Mouse (Mus musculus) left cerebral cortex, postnatal 10 days (tissue): ENCODE measurements around the gene Med24. TPM values are rescaled to one million over a fixed set of nuclear protein-coding genes. Genes with fewer than 3 reads are reported as not detected.

Source experiments
- DNase-seq, 2 experiments: peaks; one replicate each; pipeline ENCODE4 v3.0.0; 2021 to 2022; ENCODE audit warnings: low spot score in 2 of 2, mixed read lengths in 1 of 2; ENCODE audit errors: extremely low spot score in 1 of 2
- intact Hi-C: fragments of 180-260 bp; cut with DNase I; formaldehyde crosslinking; loops from one replicate; pipeline ENCODE4 v1.15.1; 2025
- total RNA-seq, 2 experiments: library from RNA; stranded (reverse); gene quantifications; 2 replicates each; pipeline ENCODE4 v1.2.3; 2021

Med24 gene
- 100 to 1,000 TPM in 1 of 2 experiments, 10 to 100 TPM in 1; 91.7 to 102 TPM for total RNA-seq

DNA sequence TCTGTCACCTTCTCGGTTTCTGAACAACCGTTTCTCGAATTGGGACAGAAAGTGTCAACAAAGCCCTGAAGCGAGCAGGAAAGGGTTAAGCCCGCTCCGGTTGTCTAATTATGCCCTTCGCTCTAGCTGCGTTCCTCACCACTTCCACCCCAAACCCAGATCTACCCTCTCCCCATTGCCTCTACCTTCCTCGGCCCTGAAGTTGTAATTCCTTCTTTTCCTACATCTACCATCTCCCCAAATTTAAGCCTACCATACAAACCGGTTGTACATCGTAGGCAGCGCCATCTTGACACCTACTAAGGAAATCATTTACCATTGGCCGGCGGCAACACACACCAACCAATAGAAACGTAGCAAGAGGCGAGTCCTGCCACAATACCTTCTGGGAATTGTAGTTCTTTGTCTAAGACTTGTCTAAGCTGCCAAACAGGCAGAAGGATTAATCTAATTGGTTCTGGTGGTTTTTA lies at the start of gene Med24:
TSS of gene Med24 (minus strand) at position 317 of the 470 bp plus-strand sequence.
- intact Hi-C loops, result no loop called here
- peak; percentile 88 to 93 for DNase-seq

- intact Hi-C loops, result no loop called here
- DNase-seq, result no peak
Measured at GRCm38 (mm10) chr11:98777888-98778287, 48.7 kb upstream of the Med24 start.

- intact Hi-C loops, result no loop called here
- DNase-seq, result peak in 1 of 2 experiments; percentile 80
Measured at GRCm38 (mm10) chr11:98776843-98777590, 47.8 kb upstream of the Med24 start.

- DNase-seq, result no peak
- intact Hi-C loops, result no loop called here
Measured at GRCm38 (mm10) chr11:98776052-98776764, 47.0 kb upstream of the Med24 start.

DNA sequence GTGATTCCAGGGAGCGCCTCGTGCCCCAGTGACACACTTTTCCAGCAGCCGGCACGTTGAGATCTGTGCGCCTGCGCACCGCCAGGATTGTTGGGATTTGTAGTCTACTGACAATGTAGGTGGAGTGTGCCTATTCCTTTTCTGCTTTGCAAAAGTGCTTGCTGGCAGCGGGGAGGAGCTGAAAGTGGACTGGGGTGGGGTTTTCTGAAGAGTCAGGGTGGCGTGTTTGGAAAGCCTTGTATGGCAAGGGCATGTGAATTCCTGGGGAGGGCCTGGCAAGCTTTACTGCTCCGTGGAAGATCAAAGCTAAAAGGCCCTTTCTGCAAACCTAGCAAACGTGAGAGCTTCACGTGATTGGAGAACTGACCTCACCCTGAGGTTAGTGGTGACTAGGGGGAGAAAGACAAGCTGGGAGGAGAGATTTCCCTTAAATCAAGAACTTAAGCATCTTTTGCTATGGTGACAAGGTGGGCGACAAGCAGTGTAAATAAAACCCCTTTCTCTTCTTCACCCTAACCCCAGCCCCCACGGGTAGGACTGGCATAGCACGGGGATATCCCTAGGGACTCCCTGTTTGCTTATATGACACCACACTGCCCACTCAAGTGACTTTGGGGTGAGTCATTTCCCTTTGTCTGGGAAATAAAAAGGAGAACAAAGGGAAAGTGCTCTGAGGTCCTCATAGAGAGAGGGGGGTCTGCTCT lies 46.3 kb upstream of the Med24 start:
- DNase-seq, result peak; percentile 99
- intact Hi-C loops, result loop anchor here (1.0 kb wide), 1 partner anchor 8 kb away; no protein-coding TSS in a partner anchor

- DNase-seq, result no peak
- intact Hi-C loops, result loop anchor here (1.0 kb wide), 1 partner anchor 9 kb away; no protein-coding TSS in a partner anchor
Measured at GRCm38 (mm10) chr11:98774582-98775347, 45.5 kb upstream of the Med24 start, which contains the start of gene Nr1d1. TSS of gene Nr1d1 (minus strand) at chr11:98775333.

DNA sequence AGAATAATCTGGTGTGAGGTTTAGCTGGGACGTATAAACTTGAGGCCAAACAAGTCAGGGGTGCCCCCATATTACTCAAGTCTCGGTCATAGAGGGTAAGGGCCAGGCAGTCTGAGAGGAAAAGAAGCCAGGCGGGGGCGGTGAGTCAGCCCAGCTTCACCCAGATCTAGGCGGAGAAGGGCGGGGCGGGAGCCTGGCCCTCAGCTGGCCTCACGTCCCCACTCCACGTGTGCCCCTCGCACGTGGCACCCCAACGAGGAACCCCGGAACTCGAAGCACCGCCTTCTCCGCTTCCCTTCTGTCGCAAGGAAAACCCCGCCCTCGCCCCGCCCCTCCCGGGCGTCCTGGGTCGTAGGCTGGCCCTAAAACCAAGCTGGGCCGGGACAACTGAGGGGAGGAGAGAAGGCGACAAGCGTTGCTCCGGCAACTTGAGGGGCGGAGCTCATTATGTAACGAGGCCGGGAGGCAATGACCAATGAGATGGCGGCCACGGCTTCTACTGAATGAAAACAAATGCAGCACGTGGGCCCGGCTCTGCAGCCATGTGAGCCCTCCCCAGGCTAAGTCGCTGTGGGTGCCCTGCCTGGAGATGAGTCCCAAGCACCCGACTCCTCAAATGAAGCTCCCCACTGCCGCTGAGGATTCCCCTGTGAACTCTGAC lies 44.5 kb upstream of the Med24 start:
- DNase-seq, result peak; percentile 98 to 99
- intact Hi-C loops, result no loop called here

- peak in 1 of 2 experiments; percentile 56 for DNase-seq
- intact Hi-C loops, result no loop called here
Measured at GRCm38 (mm10) chr11:98772667-98773171, 43.5 kb upstream of the Med24 start.

GRCm38 (mm10) chr11:98771844-98772525 lies 42.8 kb upstream of the Med24 start:
- DNase-seq, result peak in 1 of 2 experiments; percentile 73
- intact Hi-C loops, result no loop called here

DNA sequence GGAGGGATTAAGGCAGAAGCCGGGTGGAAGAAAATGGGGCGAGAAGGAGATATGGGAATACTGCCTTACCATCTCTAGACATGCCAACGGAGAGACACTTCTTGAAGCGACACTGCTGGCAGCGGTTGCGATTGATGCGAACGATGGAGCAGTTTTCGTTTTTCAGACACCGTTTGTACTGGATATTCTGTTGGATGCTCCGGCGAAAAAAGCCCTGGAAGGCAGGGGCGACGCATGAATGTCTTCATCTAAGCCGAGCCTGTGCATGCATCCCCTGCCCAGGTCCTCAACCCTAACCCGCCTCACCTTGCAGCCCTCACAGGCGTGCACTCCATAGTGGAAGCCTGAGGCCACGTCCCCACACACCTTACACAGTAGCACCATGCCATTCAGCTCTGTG lies 41.9 kb upstream of the Med24 start:
- DNase-seq, result no peak
- intact Hi-C loops, result no loop called here

DNA sequence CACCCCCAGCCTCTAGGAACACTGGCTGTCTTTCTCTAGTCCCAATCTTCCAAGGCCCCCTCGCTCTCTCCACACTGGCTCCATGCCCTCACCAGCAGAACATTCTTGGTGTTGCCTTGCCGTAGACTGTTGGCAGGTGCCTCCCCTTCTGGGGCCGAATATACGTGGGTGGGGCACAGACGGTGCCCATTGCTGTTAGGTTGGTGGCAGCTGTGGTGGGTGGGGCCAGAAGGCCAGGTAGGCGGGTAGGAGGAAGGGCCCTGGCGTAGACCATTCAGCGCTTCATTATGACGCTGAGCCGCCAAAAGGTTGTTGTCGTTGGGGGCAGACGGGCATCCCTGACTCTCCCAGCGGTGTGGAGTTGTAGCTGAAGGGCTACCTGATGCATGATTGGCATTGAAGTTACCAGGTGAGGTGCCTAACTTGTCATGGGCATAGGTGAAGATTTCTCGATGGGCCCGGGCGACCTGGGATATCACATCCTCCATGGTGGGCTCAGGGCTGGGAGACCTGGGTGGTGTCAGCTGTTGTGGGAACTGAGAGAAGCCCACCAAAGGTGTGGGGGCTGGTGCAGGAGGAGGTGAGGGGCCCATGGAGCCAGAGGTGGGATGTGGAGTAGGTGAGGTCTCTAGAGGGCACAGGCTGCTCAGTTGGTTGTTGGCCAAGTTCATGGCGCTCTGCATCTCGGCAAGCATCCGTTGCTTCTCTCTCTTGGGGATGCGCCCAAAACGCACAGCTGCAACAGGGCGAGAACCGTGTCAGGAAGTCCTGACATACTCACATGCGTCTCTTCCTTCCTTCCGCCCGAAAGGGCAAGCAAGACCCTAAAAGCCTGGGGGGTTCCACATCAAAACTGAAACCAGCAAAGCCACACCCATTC lies 41.1 kb upstream of the Med24 start:
- intact Hi-C loops, result no loop called here
- DNase-seq, result peak in 1 of 2 experiments; percentile 62

DNA sequence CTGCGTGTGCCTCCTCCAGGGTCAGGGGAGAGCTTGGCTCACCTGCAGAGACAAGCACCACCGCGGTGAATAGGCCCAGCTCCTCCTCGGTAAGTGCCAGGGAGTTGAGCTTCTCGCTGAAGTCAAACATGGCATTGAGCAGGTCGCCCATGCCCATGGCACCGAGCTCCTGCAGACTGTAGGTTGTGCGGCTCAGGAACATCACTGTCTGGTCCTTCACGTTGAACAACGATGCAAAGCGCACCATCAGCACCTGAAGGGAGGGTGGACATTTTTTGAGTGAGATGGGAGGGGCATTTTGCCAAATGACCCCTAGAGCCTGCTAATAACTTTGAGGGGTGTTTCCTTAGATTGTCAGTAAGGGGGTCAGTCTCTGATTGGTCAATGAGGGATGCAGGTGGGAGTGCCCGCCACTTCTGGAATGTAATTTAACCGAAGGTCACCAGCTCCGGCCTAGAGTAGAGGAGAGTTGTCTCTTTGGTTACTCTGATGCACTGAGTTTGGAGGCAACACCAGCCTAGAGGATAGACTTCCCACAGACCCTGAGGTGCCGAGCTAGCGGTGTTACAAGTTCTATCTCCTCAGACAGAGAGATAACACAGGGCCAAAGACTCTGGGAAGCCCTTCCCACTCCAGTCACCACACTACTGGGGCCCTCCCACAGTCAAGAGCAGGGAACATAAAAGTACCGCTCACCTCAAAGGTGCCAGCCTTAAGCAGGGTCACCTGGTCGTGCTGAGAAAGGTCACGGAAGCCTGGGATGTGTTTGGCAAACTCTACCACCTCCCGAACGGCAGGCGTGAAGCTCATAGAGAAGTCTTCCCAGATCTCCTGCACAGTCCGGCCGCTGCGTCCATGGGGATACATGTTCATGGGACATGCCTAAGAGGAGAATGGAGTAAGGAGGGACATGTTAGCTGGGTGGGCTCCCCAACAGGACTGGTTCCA lies 40.0 kb upstream of the Med24 start:
- intact Hi-C loops, result no loop called here
- peak in 1 of 2 experiments; percentile 40 for DNase-seq

- intact Hi-C loops, result no loop called here
- peak in 1 of 2 experiments; percentile 63 for DNase-seq
Measured at GRCm38 (mm10) chr11:98768127-98769006, 39.1 kb upstream of the Med24 start.

- intact Hi-C loops, result no loop called here
- peak in 1 of 2 experiments; percentile 33 for DNase-seq
Measured at GRCm38 (mm10) chr11:98767713-98768112, 38.5 kb upstream of the Med24 start.
